Mouse (Mus musculus): ENCODE data around the gene Col15a1.

DNA sequence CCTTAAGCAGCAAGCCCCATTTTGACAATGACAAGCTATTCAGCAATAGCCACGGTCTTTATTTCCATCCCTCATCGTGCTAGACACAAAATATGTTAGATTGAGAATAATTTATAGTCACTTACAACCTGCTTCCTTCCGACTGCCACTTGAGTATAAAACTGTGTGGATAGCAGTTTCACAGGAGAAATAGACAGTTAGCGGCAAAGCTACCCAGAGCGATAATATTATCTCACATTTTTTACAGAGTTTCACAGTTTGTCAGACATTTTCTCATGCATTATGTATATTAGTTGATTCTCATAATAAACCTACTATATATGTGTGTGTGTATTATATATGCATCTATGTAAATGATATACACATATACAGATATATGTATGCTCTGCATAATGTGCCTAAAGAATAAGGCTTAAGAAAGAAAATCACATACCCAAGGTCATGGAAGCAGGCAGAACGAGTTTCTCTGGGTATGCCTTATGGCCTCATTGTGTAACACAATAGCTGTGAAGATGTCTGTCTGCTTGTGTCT lies 124.9 kb downstream of the Col15a1 start:
- TF ChIP-seq POLR2A (IDR thresholded peaks at IDR 0.05; ENCODE audit: low read depth, low read length): no peak
- no peak for TF ChIP-seq CTCF (conservative IDR thresholded peaks at IDR 0.05; ENCODE audit: insufficient read depth, insufficient read length, low read depth, low read length)

All from kidney, adult 2 months (tissue).